Mouse (Mus musculus) frontal cortex, adult (tissue): ENCODE results near the gene Vmn1r2.
"Not testable (repeated sequence)": the region's sequence is repeated elsewhere in the genome, so short reads cannot be mapped to it uniquely, and the experiment has no call there.

Experiments
- ATAC-seq: cut with Nextera tagmentation; 2 replicates; pipeline ENCODE4 v1.9.2; 2017; ENCODE audit warnings: mild to moderate bottlenecking, moderate library complexity, mixed read lengths; ENCODE audit not compliant: low TSS enrichment

Gene Vmn1r2

GRCm38 (mm10) chr4:3167020-3167419 is at the start of gene Vmn1r2:
Gene Vmn1r2, plus strand, starts transcription at chr4:3167320.
- ATAC-seq = not testable (repeated sequence)

GRCm38 (mm10) chr4:3147926-3148325 is 19.2 kb upstream of the Vmn1r2 start:
- not testable (repeated sequence) for ATAC-seq

DNA sequence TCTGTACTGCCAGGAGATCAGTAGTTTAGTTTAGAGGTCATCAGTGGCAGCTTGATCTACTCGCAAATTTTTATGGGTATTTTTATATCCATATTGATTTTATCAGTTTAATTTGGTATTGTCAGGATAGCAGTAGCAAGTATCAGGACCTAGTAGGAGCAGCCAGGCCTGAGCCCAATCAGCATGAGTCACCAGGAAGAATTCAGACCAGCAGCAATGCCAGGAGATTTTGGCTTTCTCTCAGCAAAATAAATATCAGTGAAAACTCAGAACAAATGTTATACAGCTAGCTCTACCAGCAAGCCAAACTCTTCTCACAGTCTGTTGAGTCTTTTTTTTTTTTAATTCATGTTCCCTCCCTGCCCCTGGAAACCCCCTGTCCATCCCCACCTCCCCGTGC is 13.8 kb upstream of the Vmn1r2 start:
- ATAC-seq = not testable (repeated sequence)

DNA sequence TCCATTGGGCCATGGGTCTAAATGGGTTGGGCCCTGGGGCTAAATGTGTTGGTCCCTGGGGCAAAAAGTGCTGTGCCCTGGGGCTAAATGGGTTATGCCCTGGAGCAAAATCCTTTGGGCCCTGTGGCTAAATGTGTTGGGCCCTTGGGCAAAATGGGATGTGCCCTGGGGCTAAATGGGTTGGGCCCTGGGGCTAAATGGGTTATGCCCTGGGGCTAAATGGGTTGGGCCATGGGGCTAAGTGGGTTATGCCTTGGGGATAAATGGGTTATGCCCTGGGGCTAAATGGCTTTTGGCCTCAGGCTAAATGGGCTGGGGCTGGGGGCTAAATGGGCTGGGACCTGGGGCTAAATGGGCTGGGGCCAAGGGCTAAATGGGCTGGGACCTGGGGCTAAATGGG is 2.7 kb upstream of the Vmn1r2 start:
- not testable (repeated sequence) for ATAC-seq

DNA sequence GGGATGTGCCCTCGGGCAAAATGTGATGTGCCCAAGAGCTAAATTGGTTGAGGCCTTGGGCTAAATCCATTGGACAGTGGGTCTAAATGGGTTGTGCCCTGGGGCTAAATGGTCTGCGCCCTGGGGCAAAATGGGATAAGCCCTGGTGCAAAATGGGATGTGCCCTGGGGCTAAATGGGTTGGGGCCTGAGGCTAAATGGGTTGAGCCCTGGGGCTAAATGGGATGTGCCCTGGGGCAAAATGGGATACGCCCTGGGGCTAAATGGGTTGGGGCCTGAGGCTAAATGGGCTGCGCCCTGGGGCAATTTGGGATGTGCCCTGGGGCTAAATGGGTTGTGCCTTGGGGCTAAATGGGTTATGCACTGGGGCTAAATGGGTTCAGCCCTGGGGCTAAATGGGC is 2.1 kb upstream of the Vmn1r2 start:
- no peak for ATAC-seq

GRCm38 (mm10) chr4:3174586-3174985 is 7.5 kb downstream of the Vmn1r2 start:
- ATAC-seq = not testable (repeated sequence)

GRCm38 (mm10) chr4:3175756-3176155 is 8.6 kb downstream of the Vmn1r2 start:
- not testable (repeated sequence) for ATAC-seq

DNA sequence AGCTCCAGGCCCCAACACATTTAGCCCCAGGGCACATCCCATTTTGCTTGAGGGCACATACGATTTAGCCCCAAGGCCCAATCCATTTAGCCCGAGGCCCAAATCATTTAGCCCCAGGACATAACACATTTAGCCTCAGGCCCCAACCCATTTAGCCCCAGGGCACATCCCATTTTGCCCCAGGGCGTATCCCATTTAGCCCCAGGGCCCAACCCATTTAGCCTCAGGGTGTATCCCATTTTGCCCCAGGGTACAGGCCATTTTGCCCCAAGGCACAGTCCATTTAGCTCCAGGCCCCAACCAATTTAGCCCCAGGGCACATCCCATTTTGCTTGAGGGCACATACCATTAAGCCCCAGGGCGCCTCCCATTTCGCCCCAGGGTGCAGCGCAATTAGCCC is 9.1 kb downstream of the Vmn1r2 start:
- not testable (repeated sequence) for ATAC-seq

DNA sequence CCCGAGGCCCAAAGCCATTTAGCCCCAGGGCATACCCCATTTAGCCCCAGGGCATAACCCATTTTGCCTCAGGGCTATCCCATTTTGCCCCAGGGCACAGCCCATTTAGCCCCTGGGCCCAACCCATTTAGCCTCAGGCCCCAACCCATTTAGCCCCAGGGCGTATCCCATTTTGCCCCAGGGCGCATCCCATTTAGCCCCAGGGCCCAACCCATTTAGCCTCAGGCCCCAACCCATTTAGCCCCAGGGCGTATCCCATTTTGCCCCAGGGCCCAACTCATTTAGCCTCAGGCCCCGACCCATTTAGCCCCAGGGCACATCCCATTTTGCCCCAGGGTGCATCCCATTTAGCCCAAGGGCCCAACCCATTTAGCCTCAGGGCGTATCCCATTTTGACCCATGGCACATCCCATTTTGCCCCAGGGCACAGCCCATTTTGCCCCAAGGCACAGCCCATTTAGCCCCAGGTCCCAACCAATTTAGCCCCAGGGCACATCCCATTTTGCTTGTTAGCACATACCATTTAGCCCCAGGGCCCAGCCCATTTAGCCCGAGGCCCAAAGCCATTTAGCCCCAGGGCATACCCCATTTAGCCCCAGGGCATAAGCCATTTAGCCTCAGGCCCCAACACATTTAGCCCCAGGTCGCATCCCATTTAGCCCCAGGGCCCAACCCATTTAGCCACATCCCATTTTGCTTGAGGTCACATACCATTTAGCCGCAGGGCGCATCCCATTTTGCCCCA is 9.8 kb downstream of the Vmn1r2 start:
- not testable (repeated sequence) for ATAC-seq

- not testable (repeated sequence) for ATAC-seq
Measured at GRCm38 (mm10) chr4:3185258-3185657, 18.1 kb downstream of the Vmn1r2 start, which contains the start of gene Vmn1r3. Gene Vmn1r3, minus strand, starts transcription at chr4:3185358.

GRCm38 (mm10) chr4:3209643-3210217 is 42.6 kb downstream of the Vmn1r2 start:
- not testable (repeated sequence) for ATAC-seq

DNA sequence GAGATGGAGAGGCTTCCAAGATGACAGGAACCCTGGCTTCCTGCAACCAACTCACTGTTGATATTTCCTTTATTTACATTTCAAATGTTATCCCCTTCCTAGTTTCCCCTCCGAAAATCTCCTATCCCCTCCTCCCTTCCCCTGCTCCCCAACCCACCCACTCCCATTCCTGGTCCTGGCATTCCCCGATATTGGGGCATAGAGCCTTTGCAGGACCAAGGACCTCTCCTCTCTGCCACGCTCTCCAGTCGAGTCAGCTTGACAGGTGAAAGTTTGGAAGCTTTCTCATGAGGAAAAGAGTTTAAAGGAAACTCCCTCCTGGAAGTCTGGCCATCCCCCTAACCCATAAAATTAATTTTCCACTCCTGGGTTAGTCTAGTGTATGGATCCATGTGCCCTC is 46.2 kb downstream of the Vmn1r2 start:
- ATAC-seq = not testable (repeated sequence)

DNA sequence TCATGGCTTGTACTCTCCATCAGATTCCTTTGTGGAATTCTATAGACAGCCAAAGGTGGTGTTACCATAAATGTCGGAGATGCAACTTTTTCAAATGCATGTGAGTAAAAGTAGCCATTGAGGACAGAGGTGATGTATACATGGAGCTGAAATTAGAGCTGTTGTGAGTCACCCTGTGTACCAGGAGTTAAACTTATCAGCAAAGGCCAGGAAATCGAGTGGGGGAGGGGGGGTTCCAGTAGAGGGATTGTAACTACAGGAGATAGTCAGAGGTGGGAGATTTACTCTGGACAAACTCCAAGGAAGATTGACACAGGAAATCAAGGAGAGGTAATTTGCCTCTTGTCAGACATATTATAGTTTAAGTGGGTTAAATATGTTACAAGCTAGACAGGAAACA is 49.3 kb downstream of the Vmn1r2 start:
- ATAC-seq = not testable (repeated sequence)
